Mouse (Mus musculus) stomach, embryonic 16.5 days (tissue): ENCODE data around the gene Peli1. TPM values are rescaled to one million over a fixed set of nuclear protein-coding genes. Genes with fewer than 3 reads are reported as not detected.

Experiments
- ATAC-seq: fragments of 200-750 bp; cut with Nextera tagmentation; 2 replicates; pipeline ENCODE4 v1.8.0; 2017; ENCODE audit warnings: moderate number of reproducible peaks, moderate TSS enrichment; ENCODE audit not compliant: insufficient read depth, low FRiP score
- H3K27ac ChIP-seq: fragments of 300-500 bp; sonication (generic); 2 replicates; pipeline ENCODE4 v1.5.1; 2014; ENCODE audit warnings: low read length
- H3K27me3 ChIP-seq: fragments of 300-500 bp; sonication (generic); 2 replicates; pipeline ENCODE4 v1.6.1; 2014; ENCODE audit warnings: low read length, control low read depth, mixed read lengths; ENCODE audit not compliant: control insufficient read depth, insufficient read depth
- H3K36me3 ChIP-seq: fragments of 300-500 bp; sonication (generic); 2 replicates; pipeline ENCODE4 v1.6.1; 2014; ENCODE audit warnings: low read length; ENCODE audit not compliant: control insufficient read depth, insufficient read depth
- H3K4me1 ChIP-seq: fragments of 300-500 bp; sonication (generic); 2 replicates; pipeline ENCODE4 v1.6.1; 2014; ENCODE audit warnings: low read length, control low read depth, mixed read lengths; ENCODE audit not compliant: control insufficient read depth, insufficient read depth
- H3K4me2 ChIP-seq: fragments of 300-500 bp; sonication (generic); 2 replicates; pipeline ENCODE4 v1.6.1; 2014; ENCODE audit warnings: low read depth, low read length, mixed read lengths
- H3K4me3 ChIP-seq: fragments of 300-500 bp; sonication (generic); replicated peaks from 2 replicates; pipeline ENCODE4 v1.5.1; 2014; ENCODE audit warnings: mild to moderate bottlenecking, low read length
- H3K9ac ChIP-seq: fragments of 300-500 bp; sonication (generic); 2 replicates; pipeline ENCODE4 v1.6.1; 2014; ENCODE audit warnings: low read length
- H3K9me3 ChIP-seq: fragments of 300-500 bp; sonication (generic); replicated peaks from 2 replicates; pipeline ENCODE4 v1.6.1; 2016; ENCODE audit warnings: low read length, control low read depth; ENCODE audit not compliant: control insufficient read depth
- WGBS: fragments of 180-500 bp; shearing (Covaris S2); extraction: QIAGEN DNeasy Blood & Tissue Kit; methylation state at CpG from one replicate; pipeline ENCODE4 v1.1.7; 2014; 5-methylcytosine and 5-hydroxymethylcytosine counted together
- polyA plus RNA-seq: library from polyadenylated mRNA; unstranded; fragments of >200 nt; fragmentation: Nextera tagmentation; extraction: Ambion mirVana; gene quantifications from 2 replicates; pipeline ENCODE4 v1.2.1, GENCODE M21; 2015

Peli1 gene
- polyA plus RNA-seq, 1 experiment from 2014 or later = 24.3 TPM

- no peaks in the 10 kb centered on the region for H3K27me3 ChIP-seq
- no peaks in the 10 kb centered on the region for H3K36me3 ChIP-seq
- ATAC-seq = no peak
- H3K9me3 ChIP-seq = no peaks in the 10 kb centered on the region
- no peak overlapping the region for H3K4me3 ChIP-seq
- WGBS = 78% methylated on average over 7 of the region's 7 CpGs
- no peak overlapping the region for H3K4me2 ChIP-seq
- no peak overlapping the region for H3K9ac ChIP-seq
- 0 out of 2 replicates have a peak, but pooled peaks cover 3% of the 10 kb centered on the region for H3K4me1 ChIP-seq
- no peak overlapping the region for H3K27ac ChIP-seq
Observed at GRCm38 (mm10) chr11:21060386-21061074, 30.6 kb upstream of the Peli1 start.

- Histone ChIP-seq H3K36me3 (no peaks in the 10 kb centered on the region), H3K27ac (no peak overlapping the region)
- WGBS = 62% methylated on average over 8 of the region's 8 CpGs
Observed at GRCm38 (mm10) chr11:21061075-21061403, 30.1 kb upstream of the Peli1 start.

GRCm38 (mm10) chr11:21061431-21061830 is 29.7 kb upstream of the Peli1 start:
- ATAC-seq = no peak
- Histone ChIP-seq H3K27ac (no peak overlapping the region), H3K27me3 (no peaks in the 10 kb centered on the region), H3K4me1 (0 out of 2 replicates have a peak, but pooled peaks cover 3% of the 10 kb centered on the region), H3K4me3 (no peak overlapping the region), H3K36me3 (no peaks in the 10 kb centered on the region), H3K9ac (no peak overlapping the region), H3K9me3 (no peaks in the 10 kb centered on the region), H3K4me2 (no peak overlapping the region)
- WGBS = 83% methylated on average over 8 of the region's 8 CpGs

More at GRCm38 (mm10) chr11:21061075-21061403, 30.1 kb upstream of the Peli1 start:
- Histone ChIP-seq H3K9ac (no peak overlapping the region), H3K9me3 (no peaks in the 10 kb centered on the region), H3K4me2 (no peak overlapping the region), H3K27me3 (no peaks in the 10 kb centered on the region), H3K4me3 (no peak overlapping the region), H3K4me1 (0 out of 2 replicates have a peak, but pooled peaks cover 3% of the 10 kb centered on the region)
- no peak for ATAC-seq

GRCm38 (mm10) chr11:21062071-21062470 is 29.0 kb upstream of the Peli1 start:
- no peaks in the 10 kb centered on the region for H3K27me3 ChIP-seq
- H3K9me3 ChIP-seq = no peaks in the 10 kb centered on the region
- H3K4me3 ChIP-seq = no peak overlapping the region
- WGBS = 93% methylated on average over 2 of the region's 2 CpGs
- H3K4me1 ChIP-seq = 0 out of 2 replicates have a peak, but pooled peaks cover 3% of the 10 kb centered on the region
- H3K27ac ChIP-seq = no peak overlapping the region
- no peak overlapping the region for H3K9ac ChIP-seq
- ATAC-seq = no peak
- H3K4me2 ChIP-seq = no peak overlapping the region
- H3K36me3 ChIP-seq = no peaks in the 10 kb centered on the region

- Histone ChIP-seq H3K4me2 (no peak overlapping the region), H3K9ac (no peak overlapping the region), H3K27me3 (no peaks in the 10 kb centered on the region), H3K4me1 (no peaks in the 10 kb centered on the region), H3K27ac (no peak overlapping the region), H3K9me3 (no peaks in the 10 kb centered on the region), H3K36me3 (no peaks in the 10 kb centered on the region), H3K4me3 (no peak overlapping the region)
- 85% methylated on average over 3 of the region's 3 CpGs for WGBS
- no peak for ATAC-seq
Observed at GRCm38 (mm10) chr11:21063271-21063670, 27.8 kb upstream of the Peli1 start.

- H3K9ac ChIP-seq = no peak overlapping the region
- ATAC-seq = peak; percentile 82; the same call in 1 of the 2 replicates
- WGBS = 27% methylated on average over 2 of the region's 2 CpGs
- H3K4me3 ChIP-seq = no peak overlapping the region
- H3K4me2 ChIP-seq = no peak overlapping the region
- H3K9me3 ChIP-seq = no peaks in the 10 kb centered on the region
- no peak overlapping the region for H3K27ac ChIP-seq
- H3K36me3 ChIP-seq = no peaks in the 10 kb centered on the region
- no peaks in the 10 kb centered on the region for H3K27me3 ChIP-seq
- H3K4me1 ChIP-seq = 0 out of 2 replicates have a peak, but pooled peaks cover 3% of the 10 kb centered on the region
Observed at GRCm38 (mm10) chr11:21079400-21079799, 11.7 kb upstream of the Peli1 start.

- no peak overlapping the region for H3K4me3 ChIP-seq
- no peaks in the 10 kb centered on the region for H3K9me3 ChIP-seq
- ATAC-seq = no peak; the same call in 1 of the 2 replicates
- no peak overlapping the region for H3K9ac ChIP-seq
- H3K4me2 ChIP-seq = no peak overlapping the region
- no peak overlapping the region for H3K27ac ChIP-seq
- WGBS = 35% methylated on average over 3 of the region's 3 CpGs
- H3K36me3 ChIP-seq = no peaks in the 10 kb centered on the region
- no peaks in the 10 kb centered on the region for H3K27me3 ChIP-seq
- H3K4me1 ChIP-seq = 0 out of 2 replicates have a peak, but pooled peaks cover 3% of the 10 kb centered on the region
Observed at GRCm38 (mm10) chr11:21079851-21080362, 11.2 kb upstream of the Peli1 start.

- Histone ChIP-seq H3K36me3 (no peaks in the 10 kb centered on the region), H3K4me3 (no peak overlapping the region), H3K27me3 (no peaks in the 10 kb centered on the region), H3K9ac (no peak overlapping the region), H3K9me3 (no peaks in the 10 kb centered on the region), H3K4me1 (0 out of 2 replicates have a peak, but pooled peaks cover 3% of the 10 kb centered on the region), H3K4me2 (no peak overlapping the region), H3K27ac (no peak overlapping the region)
- ATAC-seq = no peak
- 80% methylated on average over 3 of the region's 3 CpGs for WGBS
Observed at GRCm38 (mm10) chr11:21081169-21081568, 9.9 kb upstream of the Peli1 start.

GRCm38 (mm10) chr11:21082711-21083110 is 8.4 kb upstream of the Peli1 start:
- Histone ChIP-seq H3K27me3 (no peaks in the 10 kb centered on the region), H3K9ac (no peak overlapping the region), H3K27ac (no peak overlapping the region), H3K9me3 (no peaks in the 10 kb centered on the region), H3K36me3 (no peaks in the 10 kb centered on the region), H3K4me3 (no peak overlapping the region), H3K4me2 (no peak overlapping the region), H3K4me1 (0 out of 2 replicates have a peak, but pooled peaks cover 3% of the 10 kb centered on the region)
- WGBS = 43% methylated on average over 2 of the region's 2 CpGs
- ATAC-seq = peak; percentile 62; the same call in 1 of the 2 replicates
